Mouse (Mus musculus): ENCODE measurements at regions not wholly inside any gene's neighbourhood (a gene's known extent, or its start where the extent isn't known, plus 50 kb on each side); places are given as distances from the start of the nearest gene placed in this dataset.
A peak's percentile ranks its signal among the peaks of the same experiment; 100 is the strongest.

DNA sequence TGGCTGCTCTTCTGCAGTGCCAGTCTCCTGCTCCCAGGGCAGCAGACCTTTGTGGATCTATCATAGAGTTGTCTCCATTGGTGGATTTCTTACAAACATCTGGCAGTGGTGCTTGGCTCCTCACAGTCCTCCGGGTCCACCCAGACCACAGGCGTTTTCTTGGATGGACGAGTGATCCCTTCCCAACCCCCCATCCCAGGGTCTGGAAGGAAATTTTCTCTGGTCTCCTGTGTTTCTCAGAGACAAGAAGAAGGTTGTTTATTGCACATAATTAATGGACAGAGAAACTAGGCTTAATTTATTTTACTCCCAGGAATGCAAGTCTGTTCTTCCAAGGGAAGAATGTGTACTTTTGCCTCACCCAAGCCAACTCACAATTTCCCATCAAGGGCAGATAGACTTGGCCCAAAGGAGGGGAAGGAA is 67.2 kb upstream of the Boc start:
- Histone ChIP-seq H3K9ac (no peak overlapping the region), H3K4me2 (no peak overlapping the region), H3K27ac (no peak overlapping the region), H3K36me3 (no peaks in the 10 kb centered on the region), H3K4me1 (peaks cover 32% of the 10 kb centered on the region), H3K4me3 (no peak overlapping the region), H3K9me3 (no peaks in the 10 kb centered on the region), H3K27me3 (no peaks in the 10 kb centered on the region)
- 45% methylated on average over 3 of the region's 3 CpGs for WGBS
- ATAC-seq (ENCODE audit: insufficient number of reproducible peaks, low FRiP score, low TSS enrichment, low read depth): no peak

DNA sequence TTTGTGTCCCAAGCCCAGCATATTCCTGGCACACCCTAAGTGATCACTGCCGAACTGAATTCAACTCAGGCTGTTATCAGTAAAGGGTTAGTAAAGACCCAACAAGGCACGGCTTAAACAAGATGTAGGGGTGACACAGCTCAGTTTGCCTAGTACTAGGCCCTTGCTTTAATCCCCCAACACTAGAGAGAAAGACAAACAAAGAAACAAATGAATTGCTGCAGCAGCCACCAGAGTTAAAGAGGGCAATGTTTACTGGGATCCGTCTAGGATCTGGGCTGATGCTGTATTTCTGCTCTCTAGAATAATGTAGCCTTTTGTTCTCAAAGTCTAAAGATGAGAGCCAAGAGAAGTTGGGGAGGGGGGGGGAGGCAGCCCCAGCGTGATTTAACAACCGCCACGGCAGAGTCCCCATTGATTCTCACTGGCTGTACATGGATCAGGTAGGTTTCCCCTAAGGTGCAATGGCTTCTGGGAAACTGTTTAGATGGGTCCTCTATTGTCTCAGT is 66.5 kb upstream of the Boc start:
- H3K9ac ChIP-seq: no peak overlapping the region
- H3K36me3 ChIP-seq: no peaks in the 10 kb centered on the region
- 69% methylated on average over 6 of the region's 6 CpGs for WGBS
- H3K27me3 ChIP-seq: no peaks in the 10 kb centered on the region
- no peak overlapping the region for H3K4me2 ChIP-seq
- no peaks in the 10 kb centered on the region for H3K9me3 ChIP-seq
- H3K4me1 ChIP-seq: peaks cover 30% of the 10 kb centered on the region
- H3K27ac ChIP-seq: no peak overlapping the region
- no peak overlapping the region for H3K4me3 ChIP-seq
- no peak for ATAC-seq (ENCODE audit: insufficient number of reproducible peaks, low FRiP score, low TSS enrichment, low read depth)

DNA sequence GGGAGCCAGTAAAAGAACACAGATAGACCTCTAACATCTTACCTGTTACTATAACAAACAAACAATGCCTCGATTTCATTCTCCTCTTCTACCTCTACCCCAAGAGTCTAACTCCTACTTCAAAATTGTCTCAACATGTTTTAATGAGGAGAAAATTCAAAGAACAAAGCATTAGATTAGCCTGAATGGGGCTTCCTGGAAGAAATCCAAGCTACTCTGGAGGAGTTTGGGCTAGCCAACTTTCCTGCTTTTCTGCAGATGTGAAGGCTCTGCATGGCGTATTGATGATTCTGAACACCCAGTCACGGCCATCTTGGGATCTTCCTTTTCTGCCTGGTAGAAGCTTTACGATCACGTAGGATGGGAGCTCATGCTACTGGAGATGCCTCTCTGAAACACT is 62.9 kb upstream of the Boc start:
- H3K36me3 ChIP-seq: no peaks in the 10 kb centered on the region
- H3K9ac ChIP-seq: no peak overlapping the region
- H3K9me3 ChIP-seq: no peaks in the 10 kb centered on the region
- 64% methylated on average over 5 of the region's 5 CpGs for WGBS
- H3K4me3 ChIP-seq: no peak overlapping the region
- no peak overlapping the region for H3K27ac ChIP-seq
- H3K27me3 ChIP-seq: no peaks in the 10 kb centered on the region
- no peak overlapping the region for H3K4me2 ChIP-seq
- H3K4me1 ChIP-seq: peaks cover 37% of the 10 kb centered on the region
- ATAC-seq (ENCODE audit: insufficient number of reproducible peaks, low FRiP score, low TSS enrichment, low read depth): no peak

DNA sequence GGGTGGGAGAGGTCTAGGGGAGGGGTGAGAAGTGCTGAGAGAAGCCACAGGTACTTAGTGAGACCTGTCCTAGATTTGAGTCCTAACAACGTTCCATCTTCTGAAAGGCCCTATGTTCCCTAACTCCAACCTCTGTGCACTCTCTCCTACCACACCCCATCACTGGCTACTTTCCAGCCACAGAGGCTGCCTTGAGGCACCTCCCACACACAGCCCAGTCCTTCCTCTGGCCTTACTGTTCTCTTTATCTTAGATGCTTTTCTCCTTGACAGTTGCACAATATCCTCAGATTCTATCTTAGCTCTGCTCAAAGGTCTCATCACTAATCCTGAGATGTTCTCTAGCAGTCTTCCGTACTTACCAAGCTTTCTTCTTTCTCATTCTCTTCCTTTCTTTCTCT is 61.8 kb upstream of the Boc start:
- no peak overlapping the region for H3K9ac ChIP-seq
- WGBS: 73% methylated on average over 2 of the region's 2 CpGs
- H3K4me1 ChIP-seq: peaks cover 42% of the 10 kb centered on the region
- no peak overlapping the region for H3K4me3 ChIP-seq
- H3K27ac ChIP-seq: peak overlapping the region; percentile 40; the same call in 1 of the 2 replicates
- no peaks in the 10 kb centered on the region for H3K9me3 ChIP-seq
- no peak overlapping the region for H3K4me2 ChIP-seq
- no peak for ATAC-seq (ENCODE audit: insufficient number of reproducible peaks, low FRiP score, low TSS enrichment, low read depth)
- no peaks in the 10 kb centered on the region for H3K36me3 ChIP-seq
- H3K27me3 ChIP-seq: no peaks in the 10 kb centered on the region

DNA sequence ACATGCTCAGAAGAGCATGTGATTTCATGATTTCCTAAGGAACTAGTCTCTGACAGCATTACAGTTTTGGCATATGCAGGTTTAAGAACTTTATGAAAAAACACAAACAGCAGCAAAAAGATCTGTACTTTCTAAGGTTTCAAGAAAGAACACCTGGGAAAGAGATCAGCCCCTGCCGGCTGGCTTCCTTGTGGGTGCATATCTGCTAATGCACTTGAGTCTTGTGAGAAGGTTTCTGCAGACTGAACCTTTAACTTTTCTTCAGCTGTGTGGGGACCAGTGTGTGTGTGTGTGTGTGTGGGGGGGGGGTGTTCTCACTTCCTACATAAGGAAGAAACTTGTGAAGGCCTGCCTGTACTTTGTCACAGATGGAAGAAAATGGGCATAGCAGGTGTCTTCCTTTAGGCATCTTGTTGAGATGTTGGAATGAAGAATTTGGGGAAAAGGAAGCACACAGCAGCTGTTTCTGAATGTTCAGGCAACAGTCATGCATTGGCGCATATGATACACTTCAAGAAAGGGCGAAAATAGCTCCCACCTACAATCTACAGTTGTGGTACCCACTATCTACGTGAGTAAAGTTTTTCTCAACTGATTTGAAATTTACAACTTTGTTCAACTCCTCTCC is 60.9 kb upstream of the Boc start:
- peak overlapping the region; percentile 62 for H3K27ac ChIP-seq
- no peaks in the 10 kb centered on the region for H3K27me3 ChIP-seq
- no peak overlapping the region for H3K4me2 ChIP-seq
- 61% methylated on average over 4 of the region's 4 CpGs for WGBS
- H3K9ac ChIP-seq: no peak overlapping the region
- H3K9me3 ChIP-seq: no peaks in the 10 kb centered on the region
- no peaks in the 10 kb centered on the region for H3K36me3 ChIP-seq
- H3K4me3 ChIP-seq: no peak overlapping the region
- no peak for ATAC-seq (ENCODE audit: insufficient number of reproducible peaks, low FRiP score, low TSS enrichment, low read depth)
- peaks cover 45% of the 10 kb centered on the region for H3K4me1 ChIP-seq

DNA sequence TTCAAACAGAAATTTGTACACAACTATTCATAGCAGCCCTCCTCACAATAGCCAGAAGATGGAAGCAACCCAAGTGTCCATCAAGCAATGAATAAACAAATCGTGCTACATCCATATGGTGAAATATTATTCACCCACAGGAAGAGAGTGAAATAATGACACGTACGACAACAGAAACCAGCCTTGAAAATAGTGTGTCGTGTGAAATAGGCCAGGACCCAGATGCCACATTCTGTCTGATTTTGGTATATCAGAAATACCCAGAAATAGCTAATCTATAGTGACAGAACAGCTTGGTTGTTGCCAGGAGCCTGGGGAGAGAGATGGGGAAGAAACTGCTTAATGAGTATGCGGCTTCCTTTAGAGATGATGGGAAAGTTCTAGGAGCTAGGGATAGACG is 58.3 kb upstream of the Boc start:
- Histone ChIP-seq H3K4me2 (no peak overlapping the region), H3K9ac (no peak overlapping the region), H3K27me3 (no peaks in the 10 kb centered on the region), H3K36me3 (no peaks in the 10 kb centered on the region), H3K4me3 (no peak overlapping the region), H3K27ac (peak overlapping the region; percentile 94), H3K4me1 (peaks cover 66% of the 10 kb centered on the region), H3K9me3 (no peaks in the 10 kb centered on the region)
- no peak for ATAC-seq (ENCODE audit: insufficient number of reproducible peaks, low FRiP score, low TSS enrichment, low read depth)
- 50% methylated on average over 6 of the region's 6 CpGs for WGBS

DNA sequence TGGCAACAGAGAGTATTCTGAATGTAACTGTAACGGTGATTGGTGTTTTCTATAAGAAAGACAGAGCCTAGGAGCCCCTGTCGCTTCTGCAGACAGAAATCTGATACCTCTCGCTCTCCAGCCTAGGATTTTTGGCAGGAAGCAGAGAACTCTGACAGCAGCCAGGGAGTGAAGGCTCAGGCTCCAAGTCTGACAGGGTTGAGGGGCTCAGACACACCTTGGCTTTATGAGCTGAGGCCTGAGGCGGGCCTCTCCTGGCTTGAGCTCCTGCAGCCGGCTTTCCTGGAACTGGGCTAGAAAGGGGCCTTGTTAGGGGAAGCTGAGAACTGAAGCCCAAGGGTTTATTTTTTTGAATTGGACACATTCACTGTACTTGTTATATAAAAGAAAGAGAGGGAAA is 57.7 kb upstream of the Boc start:
- peak overlapping the region; percentile 37 for H3K4me2 ChIP-seq
- H3K4me3 ChIP-seq: peak overlapping the region; percentile 20; the same call in 1 of the 2 replicates
- H3K27me3 ChIP-seq: no peaks in the 10 kb centered on the region
- H3K9me3 ChIP-seq: no peaks in the 10 kb centered on the region
- H3K9ac ChIP-seq: no peak overlapping the region; the same call in 1 of the 2 replicates
- H3K27ac ChIP-seq: peak overlapping the region; percentile 94
- no peaks in the 10 kb centered on the region for H3K36me3 ChIP-seq
- ATAC-seq (ENCODE audit: insufficient number of reproducible peaks, low FRiP score, low TSS enrichment, low read depth): peak; percentile 95
- H3K4me1 ChIP-seq: peaks cover 73% of the 10 kb centered on the region
- 3% methylated on average over 5 of the region's 5 CpGs for WGBS

DNA sequence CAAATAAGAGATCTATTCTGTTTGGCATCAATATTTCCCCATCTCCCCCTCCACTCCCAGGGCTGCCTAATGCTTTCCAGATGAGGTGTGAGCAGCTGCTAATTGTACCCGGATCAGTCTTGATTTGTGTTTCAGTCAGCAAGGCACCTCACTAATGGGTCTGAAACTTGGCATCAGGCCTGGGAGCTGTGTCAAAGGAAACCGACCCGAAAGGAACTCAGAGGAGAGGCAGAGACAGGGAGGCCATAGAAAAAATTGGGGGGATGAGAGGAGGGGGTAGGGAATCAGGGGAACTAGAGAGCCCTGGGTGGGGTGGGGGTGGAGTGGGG is 57.1 kb upstream of the Boc start:
- H3K9me3 ChIP-seq: no peaks in the 10 kb centered on the region
- peak overlapping the region; percentile 20; the same call in 1 of the 2 replicates for H3K4me3 ChIP-seq
- peak; percentile 61 for ATAC-seq (ENCODE audit: insufficient number of reproducible peaks, low FRiP score, low TSS enrichment, low read depth)
- 2% methylated on average over 3 of the region's 3 CpGs for WGBS
- no peaks in the 10 kb centered on the region for H3K27me3 ChIP-seq
- no peak overlapping the region; the same call in 1 of the 2 replicates for H3K9ac ChIP-seq
- H3K36me3 ChIP-seq: no peaks in the 10 kb centered on the region
- H3K4me2 ChIP-seq: peak overlapping the region; percentile 37
- H3K4me1 ChIP-seq: peaks cover 78% of the 10 kb centered on the region
- H3K27ac ChIP-seq: peak overlapping the region; percentile 94

DNA sequence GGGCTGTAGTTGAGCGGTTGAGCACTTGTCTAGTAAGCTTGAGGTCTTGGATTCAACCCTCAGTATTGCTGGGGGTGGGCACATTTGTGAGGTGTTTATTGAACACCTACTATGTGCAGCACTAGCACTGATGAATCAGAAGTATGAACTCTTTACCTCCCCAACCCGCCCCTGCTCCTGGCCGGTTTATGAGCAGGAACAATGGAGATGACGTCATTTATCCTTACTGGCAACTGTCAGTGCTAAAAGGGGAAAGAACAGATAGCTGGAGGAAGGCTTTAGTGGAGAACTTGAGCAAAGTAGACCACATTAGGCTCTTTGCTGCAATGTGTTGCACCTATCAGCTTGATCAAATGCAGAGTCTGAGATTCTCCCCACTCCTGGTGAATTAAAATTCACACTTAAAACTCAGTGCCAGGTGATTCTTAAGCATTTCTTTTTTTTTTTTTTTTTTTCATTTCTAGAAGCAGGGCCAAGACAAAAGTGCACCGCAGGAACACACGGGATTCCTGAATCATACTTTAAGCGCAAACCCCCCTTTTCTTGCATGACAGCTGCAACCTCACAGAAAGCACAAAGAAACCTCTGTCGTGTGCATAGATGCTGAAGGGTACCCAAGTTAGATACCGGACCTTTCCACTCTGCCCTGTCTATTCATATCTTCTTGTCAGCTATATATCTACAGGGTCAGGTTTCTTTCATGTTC is 56.6 kb upstream of the Boc start:
- H3K27me3 ChIP-seq: no peaks in the 10 kb centered on the region
- H3K36me3 ChIP-seq: no peaks in the 10 kb centered on the region
- H3K27ac ChIP-seq: peak overlapping the region; percentile 94
- H3K9me3 ChIP-seq: no peaks in the 10 kb centered on the region
- H3K4me2 ChIP-seq: peak overlapping the region; percentile 37
- H3K4me3 ChIP-seq: no peak overlapping the region
- ATAC-seq (ENCODE audit: insufficient number of reproducible peaks, low FRiP score, low TSS enrichment, low read depth): no peak
- no peak overlapping the region for H3K9ac ChIP-seq
- H3K4me1 ChIP-seq: peaks cover 74% of the 10 kb centered on the region
- 15% methylated on average over 9 of the region's 9 CpGs for WGBS

DNA sequence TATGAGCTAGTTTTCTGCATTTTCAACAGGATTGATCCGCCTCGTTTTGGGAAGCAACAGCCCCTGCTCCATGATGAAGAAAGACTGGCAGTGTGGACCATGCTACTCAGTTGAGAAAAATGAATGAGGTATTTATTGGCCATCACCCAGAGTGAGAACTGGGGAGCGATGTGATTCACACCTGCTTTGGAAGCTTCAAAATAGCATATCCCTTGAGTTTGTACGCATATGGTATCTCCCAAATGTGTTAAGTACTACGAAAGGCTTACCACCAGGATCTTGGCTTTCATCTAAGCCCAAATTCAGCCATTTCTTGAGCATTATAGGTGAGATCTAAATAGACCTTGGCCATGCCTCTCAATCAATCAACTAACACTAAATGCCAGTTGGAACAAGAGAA is 55.5 kb upstream of the Boc start:
- Histone ChIP-seq H3K4me1 (peaks cover 68% of the 10 kb centered on the region), H3K27ac (peak overlapping the region; percentile 74), H3K4me3 (no peak overlapping the region), H3K4me2 (no peak overlapping the region), H3K27me3 (no peaks in the 10 kb centered on the region), H3K9ac (no peak overlapping the region), H3K36me3 (no peaks in the 10 kb centered on the region), H3K9me3 (no peaks in the 10 kb centered on the region)
- ATAC-seq (ENCODE audit: insufficient number of reproducible peaks, low FRiP score, low TSS enrichment, low read depth): no peak
- 79% methylated on average over 5 of the region's 5 CpGs for WGBS

DNA sequence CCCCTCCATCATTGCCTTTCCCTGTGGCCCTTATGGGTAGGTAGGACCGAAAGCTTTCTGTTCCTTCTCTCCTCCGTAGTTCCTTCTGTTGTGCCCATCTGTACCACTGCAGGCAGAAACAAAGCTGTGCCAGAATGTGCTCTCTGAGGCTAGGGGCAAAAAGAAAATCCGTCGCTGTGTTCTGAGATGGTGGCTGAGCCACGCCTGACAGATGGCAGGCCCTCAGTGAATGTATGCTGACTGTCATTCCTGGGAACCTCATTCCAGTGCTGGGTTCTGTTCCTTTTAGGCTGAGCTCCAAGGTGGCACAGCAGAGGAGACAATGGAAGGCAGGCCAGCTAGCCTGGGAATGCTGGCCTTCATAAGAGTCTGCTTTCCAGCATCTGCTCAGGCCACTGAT is 54.0 kb upstream of the Boc start:
- Histone ChIP-seq H3K27me3 (no peaks in the 10 kb centered on the region), H3K9me3 (no peaks in the 10 kb centered on the region), H3K36me3 (no peaks in the 10 kb centered on the region), H3K9ac (no peak overlapping the region), H3K4me1 (peaks cover 60% of the 10 kb centered on the region), H3K4me2 (no peak overlapping the region), H3K4me3 (no peak overlapping the region), H3K27ac (peak overlapping the region; percentile 39)
- no peak for ATAC-seq (ENCODE audit: insufficient number of reproducible peaks, low FRiP score, low TSS enrichment, low read depth)
- 69% methylated on average over 5 of the region's 5 CpGs for WGBS

DNA sequence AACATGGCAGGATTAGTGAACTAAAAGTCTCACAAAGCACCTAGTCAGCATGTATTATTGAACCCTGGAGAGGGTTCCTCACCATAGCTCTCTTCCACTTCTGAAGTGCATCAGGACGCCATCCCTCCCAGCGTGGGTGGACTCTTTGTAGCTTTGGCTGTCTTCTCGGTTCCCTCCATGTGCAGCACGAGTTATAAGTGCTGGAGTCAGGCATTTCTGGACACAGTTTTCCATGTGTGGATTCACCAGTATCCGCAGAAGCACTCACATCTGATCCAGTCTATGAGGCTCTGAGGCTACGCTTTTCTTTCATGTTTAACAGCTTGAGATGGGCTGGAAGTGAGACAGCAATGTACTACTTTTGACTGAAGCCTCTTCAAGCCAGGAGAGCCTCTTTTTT is 52.8 kb upstream of the Boc start:
- Histone ChIP-seq H3K9me3 (no peaks in the 10 kb centered on the region), H3K4me2 (no peak overlapping the region), H3K9ac (no peak overlapping the region), H3K27ac (peak overlapping the region; percentile 34; the same call in 1 of the 2 replicates), H3K4me3 (no peak overlapping the region), H3K36me3 (no peaks in the 10 kb centered on the region), H3K4me1 (peaks cover 48% of the 10 kb centered on the region), H3K27me3 (no peaks in the 10 kb centered on the region)
- no peak for ATAC-seq (ENCODE audit: insufficient number of reproducible peaks, low FRiP score, low TSS enrichment, low read depth)
- WGBS: 52% methylated on average over 6 of the region's 6 CpGs

Data from limb, embryonic 15.5 days (tissue).